Mouse (Mus musculus): ENCODE data around the gene Zmynd8.

Zmynd8 gene

DNA sequence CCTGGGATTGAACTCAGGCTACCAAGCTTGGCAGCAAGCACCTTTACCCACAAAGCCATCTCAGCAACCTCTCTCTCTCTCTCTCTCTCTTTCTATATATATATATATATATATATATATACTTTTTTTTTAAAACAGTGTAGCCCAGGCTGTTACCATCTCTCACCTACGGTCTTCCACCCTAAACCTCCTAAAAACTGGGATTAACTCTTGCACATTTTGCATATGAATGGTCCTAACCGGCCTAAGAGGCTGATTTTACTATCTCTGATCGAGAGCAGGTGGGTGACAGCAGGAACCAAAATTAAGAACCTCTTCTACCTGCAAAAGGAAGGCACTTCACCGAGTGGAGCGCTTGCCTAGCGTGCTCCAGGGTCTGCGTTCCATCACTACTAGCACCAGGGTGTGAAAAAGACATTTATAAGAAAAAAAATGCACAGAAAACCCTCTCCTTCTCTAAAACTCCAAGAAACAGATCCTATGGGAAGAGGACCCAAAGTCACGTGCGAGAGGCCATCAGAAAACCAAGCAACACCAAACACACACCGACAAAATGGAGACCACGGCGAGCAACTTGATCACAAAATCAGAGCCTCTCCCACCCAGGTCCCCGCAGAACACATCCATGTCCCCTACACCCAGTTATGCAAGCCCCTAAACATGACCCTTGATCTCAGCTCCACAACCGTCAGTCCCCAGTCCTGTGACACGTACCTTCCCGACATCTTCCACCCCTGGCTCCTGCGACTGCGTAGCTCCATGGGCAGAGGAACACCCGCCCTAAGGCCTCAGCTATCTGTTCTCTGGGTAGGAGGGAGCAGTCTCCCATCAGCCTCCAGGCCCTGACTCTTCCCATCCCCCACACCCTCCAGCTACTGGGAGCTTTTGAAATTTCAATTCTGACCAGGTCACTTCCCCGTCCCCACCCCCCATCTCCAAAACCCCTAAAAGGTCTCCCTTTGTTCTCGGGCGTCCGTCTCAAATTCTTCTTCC, at the start of gene Zmynd8:
Gene Zmynd8 (minus strand): TSS at position 815 of the 993 bp plus-strand sequence.
- no peak for DNase-seq (ENCODE audit: low spot score)

DNA sequence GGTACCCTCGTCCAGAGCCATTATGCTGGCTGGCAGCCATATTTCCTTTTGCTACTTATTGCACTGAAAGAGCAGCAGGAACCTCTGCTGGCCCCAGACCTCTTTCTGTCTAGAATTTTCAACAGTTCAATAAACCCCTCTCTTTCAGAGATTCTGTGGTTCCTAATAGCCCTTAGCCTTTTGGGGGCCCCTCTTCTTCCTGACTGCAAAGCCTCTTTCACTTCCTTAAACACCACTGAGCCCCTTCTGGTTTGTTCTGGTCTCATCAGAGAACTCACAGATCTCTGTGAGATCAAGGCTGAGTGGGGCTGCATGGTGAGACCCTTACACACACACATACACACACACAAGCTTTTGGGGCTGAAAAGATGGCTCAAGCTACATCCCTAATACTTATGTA, 49.2 kb upstream of the Zmynd8 start:
- DNase-seq (ENCODE audit: low spot score) = no peak

DNA sequence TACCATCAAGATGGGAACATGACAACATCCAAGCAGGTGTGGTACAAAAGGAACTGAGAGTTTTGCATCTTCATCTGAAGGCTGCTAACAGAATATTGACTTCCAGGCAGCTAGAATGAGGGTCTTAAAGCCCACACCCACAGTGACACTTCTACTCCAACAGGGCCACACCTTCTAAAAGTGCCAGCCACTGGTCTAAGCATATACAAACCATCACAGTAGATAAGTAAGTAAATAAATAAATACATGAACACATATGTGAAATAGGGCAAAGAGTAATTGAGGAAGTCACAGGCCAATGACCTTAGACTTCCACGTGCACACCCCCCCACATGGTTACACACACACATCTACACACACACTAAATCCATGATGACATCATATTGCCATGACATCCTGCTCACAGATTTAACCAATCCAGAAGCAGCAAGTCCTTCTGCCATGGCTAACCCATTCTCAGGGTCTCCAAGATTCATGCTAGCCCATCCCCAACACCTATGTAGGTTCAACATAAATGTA, 47.3 kb upstream of the Zmynd8 start:
- no peak for DNase-seq (ENCODE audit: low spot score)

DNA sequence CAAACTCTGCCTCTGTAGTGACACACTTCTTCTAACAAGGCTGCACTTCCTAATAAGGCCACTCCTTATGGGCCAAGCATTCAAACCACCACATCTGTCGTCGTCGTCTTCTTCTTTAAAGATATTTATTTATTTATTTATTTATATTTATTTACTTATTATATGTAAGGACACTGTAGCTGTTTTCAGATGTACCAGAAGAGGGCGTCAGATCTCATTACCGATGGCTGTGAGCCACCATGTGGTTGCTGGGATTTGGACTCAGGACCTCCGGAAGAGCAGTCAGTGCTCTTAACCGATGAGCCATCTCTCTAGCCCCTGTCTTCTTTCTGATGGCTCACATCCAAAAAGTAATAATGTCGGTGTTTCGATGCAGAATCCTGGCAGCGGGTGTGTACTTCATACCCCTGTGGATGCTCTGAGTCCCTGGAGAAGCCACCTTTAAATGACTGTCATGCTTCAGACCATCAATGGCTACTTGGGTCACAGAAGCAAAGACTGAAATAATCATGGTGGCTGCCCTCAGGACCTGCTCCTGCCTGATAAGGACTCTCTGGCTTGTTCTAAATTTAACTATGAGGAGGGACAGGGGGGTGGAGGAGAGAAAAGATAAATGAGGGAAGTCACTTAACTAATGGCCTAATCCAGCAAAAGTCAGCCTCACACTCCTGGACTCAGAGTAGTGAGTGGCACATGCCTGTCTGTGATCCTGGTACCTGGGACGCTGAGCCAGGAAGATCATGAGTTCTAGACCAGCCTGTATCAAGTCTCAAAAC, 45.9 kb upstream of the Zmynd8 start:
- DNase-seq (ENCODE audit: low spot score) = no peak

DNA sequence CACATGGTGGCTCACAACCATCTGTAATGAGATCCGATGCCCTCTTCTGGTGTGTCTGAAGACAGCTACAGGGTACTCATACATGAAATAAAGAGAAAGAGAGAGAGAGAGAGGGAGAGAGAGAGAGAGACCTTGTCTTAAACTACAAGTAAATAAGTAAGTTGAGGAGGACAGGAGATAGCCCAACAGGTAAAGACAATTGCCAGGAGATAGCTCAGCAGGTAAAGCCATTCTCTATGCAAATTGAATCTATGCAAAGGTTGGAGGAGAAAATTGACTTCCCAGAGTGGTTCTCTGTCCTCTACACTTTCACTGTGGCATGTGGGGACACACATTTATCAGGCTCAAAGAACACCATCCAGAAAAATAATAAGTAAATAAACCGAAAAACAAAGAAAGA, 44.3 kb upstream of the Zmynd8 start:
- DNase-seq (ENCODE audit: low spot score) = no peak

DNA sequence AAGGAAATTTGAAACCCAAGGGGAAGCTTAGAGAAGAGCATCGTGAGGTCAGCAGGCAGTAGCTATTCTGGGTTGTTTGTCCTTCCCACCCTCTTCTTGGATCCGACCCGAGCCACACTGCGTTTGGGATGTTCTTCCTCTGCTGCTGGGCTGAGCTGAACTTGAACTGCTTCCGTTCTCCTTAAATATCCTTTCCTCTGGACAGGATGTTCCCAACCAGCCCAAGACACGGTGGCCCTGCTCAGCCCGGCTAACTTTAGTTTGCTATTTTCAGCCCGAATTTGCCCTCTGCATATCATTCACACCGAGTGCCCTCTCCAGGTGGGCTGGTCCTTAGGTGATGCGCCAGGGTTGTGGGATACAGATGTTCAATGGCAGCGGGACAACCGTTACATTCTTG, 37.3 kb upstream of the Zmynd8 start:
- DNase-seq (ENCODE audit: low spot score) = no peak

DNA sequence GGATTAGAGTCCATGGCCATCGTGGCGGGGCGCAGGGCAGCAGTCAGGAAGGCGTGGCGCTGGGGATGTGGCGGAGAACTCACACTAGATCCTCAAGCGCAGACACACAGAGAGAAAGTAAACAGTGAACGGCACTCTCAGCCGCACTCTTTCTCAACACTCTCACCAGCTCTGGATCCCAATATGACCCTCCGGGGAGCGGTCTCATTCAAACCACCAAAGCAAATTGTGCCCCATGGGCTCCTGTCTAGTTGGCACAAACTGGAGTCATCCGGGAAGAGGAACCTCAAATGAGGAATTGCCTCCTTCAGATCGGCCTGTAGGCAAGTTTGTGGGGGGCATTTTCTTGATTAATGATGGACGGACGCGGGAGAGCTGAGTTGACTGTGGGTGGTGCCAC, 28.9 kb upstream of the Zmynd8 start:
- DNase-seq (ENCODE audit: low spot score) = no peak

DNA sequence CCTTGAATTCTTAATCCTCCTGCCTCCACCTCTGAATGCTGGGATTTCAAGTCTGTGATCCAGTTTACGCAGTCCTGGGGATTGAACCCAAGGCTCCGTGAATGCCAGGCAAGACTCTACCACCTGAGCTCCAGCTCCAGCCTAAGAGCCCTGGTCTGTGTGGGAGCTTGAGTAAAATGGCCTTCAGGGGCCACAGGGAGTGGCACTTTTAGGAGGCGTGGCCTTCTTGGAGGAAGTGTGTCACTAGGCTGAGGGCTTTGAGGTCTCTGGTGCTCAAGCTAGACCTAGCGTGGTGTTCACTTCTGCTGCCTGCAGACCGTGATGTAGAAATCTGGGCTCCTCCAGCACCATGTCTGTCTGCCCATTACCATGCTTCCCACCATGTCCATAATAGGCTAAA, 27.4 kb upstream of the Zmynd8 start:
- DNase-seq (ENCODE audit: low spot score) = no peak

DNA sequence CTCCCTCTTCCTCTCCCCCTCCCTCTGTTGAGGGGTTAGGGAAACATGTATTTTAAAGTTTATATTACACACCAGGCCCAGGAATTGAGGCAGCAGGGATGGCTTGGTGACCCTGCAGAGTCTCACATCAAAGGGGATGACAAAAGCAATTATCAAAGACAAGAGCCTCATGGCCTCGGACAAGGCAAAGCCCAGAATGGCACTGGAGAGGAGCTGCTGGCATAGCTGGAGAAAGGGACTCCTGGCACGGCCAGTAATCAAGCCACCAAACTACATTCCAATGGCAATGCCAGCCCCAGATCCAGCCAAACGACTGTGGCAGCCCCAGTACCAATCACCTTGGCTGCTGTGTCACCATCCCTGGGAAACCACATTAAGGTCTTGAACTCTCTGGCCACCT, 26.3 kb upstream of the Zmynd8 start:
- DNase-seq (ENCODE audit: low spot score) = peak; percentile 48

DNA sequence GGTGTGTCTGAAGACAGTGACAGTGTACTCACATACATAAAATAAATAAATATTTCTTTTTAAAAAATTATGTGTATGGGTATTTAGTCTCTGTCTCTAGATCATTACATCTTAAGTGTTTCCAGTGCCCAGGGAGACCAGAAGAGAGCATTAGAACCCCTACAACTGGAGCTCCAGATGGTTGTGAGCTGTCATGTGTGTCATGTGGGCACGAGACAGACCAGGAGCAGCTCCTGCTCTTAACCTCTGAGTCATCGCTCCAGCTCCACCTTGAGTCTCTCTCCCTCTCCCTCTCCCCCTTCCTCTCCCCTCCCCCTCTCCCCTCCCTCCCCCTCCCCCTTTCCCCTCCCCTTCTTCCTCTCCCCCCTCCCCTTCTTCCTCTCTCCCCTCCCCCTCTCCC, 25.9 kb upstream of the Zmynd8 start:
- DNase-seq (ENCODE audit: low spot score) = no peak

DNA sequence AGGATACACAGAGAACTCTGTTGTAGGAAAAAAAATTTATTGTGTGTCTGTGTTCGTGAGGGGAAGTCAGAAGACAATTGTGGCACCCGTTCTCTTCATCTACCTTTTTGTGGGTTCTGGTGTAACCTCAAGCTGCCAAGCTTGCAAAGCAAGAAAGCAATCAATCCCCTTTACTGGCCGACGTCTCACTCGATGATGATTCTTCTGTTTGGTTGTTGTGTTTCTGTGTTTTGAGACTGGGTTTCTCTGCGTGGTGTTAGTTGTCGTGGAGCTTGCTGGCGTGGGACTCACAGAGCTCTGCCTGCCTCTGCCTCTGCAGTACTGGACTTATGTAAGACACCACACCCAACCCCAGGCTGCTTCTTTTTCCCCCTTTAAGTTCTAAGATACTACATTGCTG, 24.9 kb upstream of the Zmynd8 start:
- no peak for DNase-seq (ENCODE audit: low spot score)

DNA sequence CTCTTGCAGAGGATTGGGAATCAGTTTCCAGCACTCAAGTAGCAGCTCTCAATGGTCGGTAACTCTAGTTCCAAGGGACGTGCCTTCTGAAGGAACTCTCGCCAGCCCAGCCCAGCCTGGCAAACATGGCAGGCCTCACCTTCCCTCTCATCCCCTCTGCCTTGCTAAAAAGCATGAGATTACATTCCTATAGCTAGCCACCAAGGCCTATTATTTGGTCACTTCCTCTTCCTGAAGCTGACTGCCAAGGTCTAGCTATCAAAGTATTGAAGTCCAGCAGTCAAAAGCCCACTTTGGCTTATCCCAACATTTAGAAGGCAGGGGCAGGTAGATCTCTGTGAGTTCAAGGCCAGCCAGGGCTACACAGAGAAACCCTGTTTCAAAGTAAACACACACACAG, 24.2 kb upstream of the Zmynd8 start:
- DNase-seq (ENCODE audit: low spot score) = no peak

DNA sequence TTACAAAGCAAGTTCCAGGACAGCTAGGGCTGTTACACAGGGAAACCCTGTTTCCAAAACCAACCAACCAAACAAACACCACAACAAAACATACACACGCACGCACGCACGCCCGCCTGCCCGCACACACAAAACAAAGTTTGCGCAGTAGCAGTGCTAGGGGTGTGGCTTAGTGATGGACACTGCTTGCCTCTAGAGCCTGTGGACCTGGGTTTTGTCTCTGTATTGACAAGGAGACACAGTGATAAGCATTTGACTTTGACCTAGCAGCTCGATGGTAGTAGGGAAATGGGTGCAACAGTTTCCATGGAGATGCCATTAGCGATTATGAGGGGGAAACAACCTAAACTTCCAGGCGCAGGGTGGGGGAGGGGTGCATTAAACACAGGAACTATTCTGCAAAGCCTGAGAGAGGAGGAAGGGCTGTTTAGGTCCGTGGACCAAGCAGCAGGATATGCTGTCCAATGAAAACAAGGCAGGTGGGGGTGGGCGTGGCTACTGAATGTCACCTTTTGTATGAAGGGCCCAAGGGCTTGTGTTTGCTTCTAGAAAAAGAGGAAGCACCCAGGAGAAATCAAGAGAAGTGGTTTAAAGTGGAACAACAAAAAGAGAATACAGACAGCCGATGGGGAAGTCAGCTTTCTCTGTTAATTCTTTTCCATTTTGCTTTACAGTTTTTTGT, 23.4 kb upstream of the Zmynd8 start:
- DNase-seq (ENCODE audit: low spot score) = no peak

DNA sequence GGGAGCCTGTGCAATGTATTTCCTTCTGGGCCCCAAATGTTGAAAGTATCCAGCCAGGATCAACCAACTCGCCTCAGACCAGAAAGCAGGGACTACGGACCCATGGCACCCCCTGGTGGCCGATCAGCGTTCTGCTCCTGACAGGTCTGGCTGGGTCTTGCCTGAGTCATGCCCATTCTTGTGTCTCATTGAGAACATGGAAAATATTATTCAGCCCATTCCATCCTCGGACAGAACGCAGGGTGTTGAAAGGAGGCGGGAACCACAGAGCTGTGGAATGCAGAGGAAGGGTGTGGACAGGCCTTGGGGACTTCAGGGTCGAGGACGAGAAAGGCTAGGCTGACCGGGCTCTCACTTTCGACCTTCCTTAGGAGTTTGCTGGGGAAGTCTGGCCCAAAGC, 15.5 kb upstream of the Zmynd8 start:
- peak; percentile 95 for DNase-seq (ENCODE audit: low spot score)

DNA sequence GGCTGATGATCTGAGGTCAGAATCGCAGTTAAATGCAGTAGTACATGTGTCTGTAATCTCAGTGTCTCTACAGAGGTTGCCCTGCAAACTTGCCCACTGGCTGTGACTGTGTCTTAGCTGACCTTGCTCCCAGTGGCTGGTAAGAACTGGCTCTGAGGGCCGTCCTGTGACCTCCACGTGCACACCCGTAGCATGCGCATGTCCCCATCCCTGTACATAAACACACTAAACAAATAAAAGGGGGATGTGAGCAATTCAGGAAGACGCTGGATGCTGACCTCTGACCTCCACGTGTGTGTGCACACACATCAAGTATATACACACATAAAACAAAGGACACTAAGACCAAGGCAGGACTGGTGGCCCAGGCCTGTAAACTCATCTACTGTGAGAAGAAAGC, 14.3 kb upstream of the Zmynd8 start:
- no peak for DNase-seq (ENCODE audit: low spot score)

DNA sequence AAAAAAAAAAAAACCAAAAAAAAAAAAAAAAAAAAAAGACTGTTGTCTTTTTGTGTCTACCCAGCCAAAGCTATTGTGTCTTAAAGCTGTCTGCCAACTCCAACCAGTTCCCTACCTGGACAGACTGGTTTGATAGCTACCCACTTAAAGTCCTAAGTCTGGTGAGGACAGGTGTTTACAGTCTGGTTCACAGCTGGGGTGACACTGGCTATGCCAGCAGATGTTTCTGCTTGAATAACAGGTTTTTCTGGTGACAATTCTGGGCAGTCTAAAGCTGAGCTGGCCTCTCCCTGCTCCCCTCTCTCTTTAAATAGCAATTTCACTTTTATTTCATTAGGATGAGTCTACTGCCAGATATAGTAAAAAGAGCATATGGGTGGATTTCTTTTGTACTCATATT, 10.9 kb upstream of the Zmynd8 start:
- DNase-seq (ENCODE audit: low spot score) = no peak

DNA sequence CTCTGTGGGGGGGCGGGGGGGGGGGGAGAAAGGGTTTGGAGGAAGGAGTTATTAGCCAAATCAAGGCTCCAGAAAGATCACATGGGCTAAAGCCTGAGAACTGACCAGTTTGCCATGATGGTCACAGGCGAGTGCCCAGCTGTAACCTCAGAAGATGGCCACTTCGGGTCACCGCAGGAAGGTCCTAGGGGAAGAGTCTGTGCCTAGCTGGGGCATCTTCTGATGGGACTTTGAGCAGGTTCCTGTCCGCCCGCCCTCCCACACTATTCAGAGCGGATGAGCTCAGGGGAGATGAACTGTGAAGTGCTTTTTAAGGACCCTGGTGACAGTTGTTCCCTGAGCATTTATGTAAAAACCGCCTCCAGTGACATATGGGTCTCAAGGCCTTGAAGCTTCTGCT, 8.4 kb upstream of the Zmynd8 start:
- DNase-seq (ENCODE audit: low spot score) = no peak

DNA sequence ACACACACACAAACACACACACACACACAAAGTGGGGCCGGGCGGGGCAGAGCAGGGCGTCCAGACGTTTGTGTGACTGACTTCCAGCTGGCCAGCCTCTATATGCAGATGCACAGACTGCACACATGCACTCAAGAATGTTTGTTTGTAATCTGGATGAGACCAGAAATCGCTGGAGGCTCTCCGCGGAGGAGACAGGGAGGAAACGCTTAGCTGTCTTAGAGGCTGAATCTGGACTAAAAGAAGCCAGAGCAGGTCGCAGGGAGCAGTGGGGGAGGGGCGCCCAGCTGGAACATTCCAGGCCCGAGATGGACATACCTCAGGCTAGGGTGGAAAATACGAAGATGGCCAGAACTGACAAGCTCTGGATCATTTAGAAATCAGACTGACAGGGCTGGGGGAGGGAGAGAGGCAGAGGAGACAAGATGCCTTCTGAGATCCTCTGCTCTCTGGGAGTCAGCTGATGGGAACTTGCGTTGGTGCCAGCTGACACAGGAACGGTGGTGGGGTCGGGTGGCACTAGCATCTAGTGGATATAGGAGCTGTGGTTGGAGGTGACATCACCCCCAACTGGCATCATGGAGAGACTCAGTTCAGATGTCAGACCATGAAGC, 7.6 kb upstream of the Zmynd8 start:
- DNase-seq (ENCODE audit: low spot score) = peak; percentile 63

DNA sequence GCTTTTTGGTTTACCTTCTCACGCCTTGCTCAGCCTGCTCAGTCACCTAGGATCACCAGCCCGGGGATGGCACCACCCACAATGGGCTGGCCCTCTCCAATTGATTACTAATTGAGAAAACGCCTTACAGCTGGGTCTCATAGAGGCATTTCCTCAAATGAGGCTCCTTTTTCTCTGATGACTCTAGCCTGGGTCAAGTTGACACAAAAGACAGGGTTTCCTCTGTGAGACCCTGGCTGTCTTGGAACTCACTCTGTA, 2.2 kb upstream of the Zmynd8 start:
- no peak for DNase-seq (ENCODE audit: low spot score)

DNA sequence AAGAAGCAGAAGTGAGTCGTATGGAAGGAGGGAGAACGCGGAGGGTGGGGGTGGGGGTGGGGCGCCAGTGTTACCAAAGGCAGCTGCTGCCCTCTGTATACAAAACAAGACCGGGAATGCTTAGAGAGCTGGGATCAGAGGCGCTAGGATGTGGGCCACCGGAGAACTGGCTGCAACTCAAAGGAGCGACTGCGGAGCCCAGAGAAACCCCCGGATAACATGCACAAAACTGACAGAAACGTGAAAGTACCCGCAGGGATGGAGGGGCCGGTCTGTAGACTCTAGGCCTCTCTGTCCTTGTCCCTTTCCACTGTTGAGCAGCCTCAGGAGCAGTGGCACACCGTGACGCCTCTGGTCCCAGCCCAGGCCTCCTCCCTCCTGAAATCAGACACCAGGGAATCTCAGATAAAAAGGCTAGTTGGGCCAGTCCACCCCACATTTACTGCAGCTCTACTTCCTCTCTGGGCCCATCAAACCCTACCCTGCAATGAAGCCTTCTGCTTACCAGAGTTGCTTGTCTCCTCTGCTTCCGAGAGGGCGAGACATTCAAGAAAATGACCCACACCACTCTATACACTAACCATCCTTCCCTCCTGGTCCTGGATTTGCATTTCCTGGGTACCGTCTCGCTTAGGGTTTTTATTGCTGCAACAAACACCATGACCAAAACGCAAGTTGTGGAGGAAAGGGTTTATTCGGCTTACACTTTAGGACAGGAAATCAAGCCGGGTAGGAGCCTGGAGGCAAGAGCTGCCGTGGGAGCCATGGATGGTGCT, 1.7 kb upstream of the Zmynd8 start:
- DNase-seq (ENCODE audit: low spot score) = no peak

DNA sequence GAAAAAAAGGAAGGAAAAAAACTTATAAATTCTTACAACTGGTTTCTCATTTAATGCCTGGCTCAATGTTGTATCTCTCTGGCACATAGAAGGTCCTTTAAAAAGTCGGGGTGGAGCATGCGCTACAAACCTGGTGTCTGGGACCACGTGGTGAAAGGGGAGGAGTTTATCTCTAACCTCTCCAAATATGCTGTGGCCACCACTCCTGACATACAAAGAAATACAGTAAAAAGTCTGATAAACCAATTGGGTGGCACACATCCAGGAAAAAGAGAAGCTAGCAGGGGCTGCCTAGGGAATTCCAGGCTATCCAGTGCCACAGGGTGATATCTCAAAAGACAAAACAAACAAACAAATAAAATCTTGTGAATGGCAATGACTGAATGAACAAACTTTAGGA, 1.1 kb upstream of the Zmynd8 start:
- DNase-seq (ENCODE audit: low spot score) = no peak

DNA sequence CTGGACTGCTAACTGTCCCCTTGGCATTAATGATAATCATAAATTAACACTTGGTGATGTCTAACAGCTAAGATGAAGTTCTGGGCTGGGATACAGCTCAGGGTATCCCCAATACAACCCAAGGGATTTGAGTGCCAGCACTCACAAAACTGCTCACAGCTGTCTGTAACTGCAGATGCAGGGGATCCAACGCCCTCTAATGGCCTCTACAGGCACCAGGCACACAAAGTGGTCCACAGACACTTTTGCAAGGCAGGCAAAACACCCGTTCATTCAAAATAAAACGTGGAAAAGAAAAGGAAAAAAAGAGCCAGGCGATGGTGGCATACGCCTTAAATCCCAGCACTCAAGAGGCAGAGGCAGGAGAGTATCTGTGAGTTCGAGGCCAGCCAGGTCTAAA, 658 bp upstream of the Zmynd8 start:
- DNase-seq (ENCODE audit: low spot score) = no peak
